Mouse (Mus musculus) heart, adult 9 months (tissue): Measurements from ENCODE around the gene Nfia.

Experiments used
- DNase-seq, 2 experiments: peaks; one replicate each; pipeline ENCODE4 v3.0.0; 2022; ENCODE audit warnings: low spot score in 2 of 2

Gene Nfia

GRCm38 (mm10) chr4:97941616-97942015 is 169.1 kb downstream of the Nfia start:
- no peak for DNase-seq

- no peak for DNase-seq
Observed at GRCm38 (mm10) chr4:97944309-97944708, 171.8 kb downstream of the Nfia start.

GRCm38 (mm10) chr4:97947484-97947883 is 174.9 kb downstream of the Nfia start:
- DNase-seq, result no peak

GRCm38 (mm10) chr4:97948250-97948649 is 175.7 kb downstream of the Nfia start:
- DNase-seq, result no peak

GRCm38 (mm10) chr4:97950341-97951071 is 178.0 kb downstream of the Nfia start:
- no peak for DNase-seq

GRCm38 (mm10) chr4:97953886-97954285 is 181.4 kb downstream of the Nfia start:
- no peak for DNase-seq

- no peak for DNase-seq
Observed at GRCm38 (mm10) chr4:97958121-97958520, 185.6 kb downstream of the Nfia start.

GRCm38 (mm10) chr4:97962856-97963255 is 190.3 kb downstream of the Nfia start:
- no peak for DNase-seq

GRCm38 (mm10) chr4:97963951-97964350 is 191.4 kb downstream of the Nfia start:
- no peak for DNase-seq

- DNase-seq, result no peak
Observed at GRCm38 (mm10) chr4:97968786-97969348, 196.3 kb downstream of the Nfia start.

GRCm38 (mm10) chr4:97973064-97973463 is 200.5 kb downstream of the Nfia start:
- no peak for DNase-seq

- peak; percentile 41 to 45 for DNase-seq
Observed at GRCm38 (mm10) chr4:97974037-97974436, 201.5 kb downstream of the Nfia start.

GRCm38 (mm10) chr4:97976891-97977290 is 204.4 kb downstream of the Nfia start:
- no peak for DNase-seq

GRCm38 (mm10) chr4:97984361-97984760 is 211.8 kb downstream of the Nfia start:
- no peak for DNase-seq

GRCm38 (mm10) chr4:97986056-97986734 is 213.7 kb downstream of the Nfia start:
- no peak for DNase-seq

GRCm38 (mm10) chr4:97986735-97987075 is 214.2 kb downstream of the Nfia start:
- no peak for DNase-seq

GRCm38 (mm10) chr4:97988703-97989102 is 216.2 kb downstream of the Nfia start:
- DNase-seq, result no peak

GRCm38 (mm10) chr4:97990431-97990830 is 217.9 kb downstream of the Nfia start:
- peak; percentile 52 to 63 for DNase-seq

GRCm38 (mm10) chr4:97991395-97991794 is 218.9 kb downstream of the Nfia start:
- DNase-seq, result no peak

GRCm38 (mm10) chr4:97991880-97992279 is 219.3 kb downstream of the Nfia start:
- no peak for DNase-seq

GRCm38 (mm10) chr4:97995911-97996712 is 223.6 kb downstream of the Nfia start:
- DNase-seq, result no peak

GRCm38 (mm10) chr4:97997151-97997817 is 224.8 kb downstream of the Nfia start:
- DNase-seq, result no peak
